Mouse (Mus musculus) cerebellum, adult 18-20 months (tissue): ENCODE measurements around the gene Cxcr3.

Experiments
- DNase-seq, 2 experiments: peaks; one replicate each; pipeline ENCODE4 v3.0.0; 2021

The Cxcr3 gene

DNA sequence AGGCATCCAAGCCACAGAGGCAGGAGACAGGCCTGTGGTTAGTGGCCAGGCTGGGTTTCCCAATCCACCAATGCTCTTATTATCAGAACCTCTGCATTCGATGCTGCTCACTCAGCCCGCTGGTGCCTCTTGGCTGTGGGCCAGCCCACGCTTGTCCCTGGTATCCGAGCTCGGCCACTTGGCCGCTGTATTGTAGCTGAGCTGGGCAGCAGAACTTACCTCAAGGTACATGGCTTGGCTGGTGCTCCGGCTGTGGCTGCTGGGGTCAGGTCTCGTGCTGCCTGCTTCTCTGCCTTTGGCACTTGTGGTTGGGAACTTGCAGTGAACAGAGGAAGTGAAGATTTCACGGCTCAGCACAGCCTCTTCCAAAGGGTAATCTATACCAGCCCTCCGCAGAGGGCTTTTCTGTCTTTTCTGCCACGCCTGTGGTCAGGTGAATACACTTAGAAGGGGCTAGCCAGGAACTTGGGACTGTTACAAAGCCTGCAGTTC lies at the start of gene Cxcr3:
Cxcr3 (minus strand) TSS at position 442 of the 492 bp plus-strand sequence.
- DNase-seq, result peak; percentile 8 to 20

DNA sequence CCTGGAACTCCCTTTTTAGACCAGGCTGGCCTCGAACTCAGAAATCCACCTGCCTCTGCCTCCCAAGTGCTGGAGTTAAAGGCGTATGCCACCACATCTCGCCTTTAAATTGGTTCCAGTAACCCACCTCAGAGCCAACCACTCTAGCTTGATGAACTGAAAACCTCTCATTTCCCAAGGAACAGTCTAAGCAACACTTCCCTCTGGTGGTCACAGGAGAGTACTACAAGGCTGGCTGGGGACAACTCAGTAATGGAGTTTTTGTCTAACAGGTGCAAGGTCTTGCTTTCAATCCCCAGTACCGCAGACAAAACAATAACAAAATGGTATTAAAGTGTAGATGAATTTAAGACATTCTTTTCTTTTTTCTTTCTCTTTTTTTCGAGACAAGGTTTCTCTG lies 38.0 kb upstream of the Cxcr3 start:
- DNase-seq, result peak; percentile 32 to 55

GRCm38 (mm10) chrX:101770307-101770706 lies 36.2 kb upstream of the Cxcr3 start:
- DNase-seq, result no peak

- no peak for DNase-seq
Measured at GRCm38 (mm10) chrX:101769478-101769877, 35.4 kb upstream of the Cxcr3 start.

DNA sequence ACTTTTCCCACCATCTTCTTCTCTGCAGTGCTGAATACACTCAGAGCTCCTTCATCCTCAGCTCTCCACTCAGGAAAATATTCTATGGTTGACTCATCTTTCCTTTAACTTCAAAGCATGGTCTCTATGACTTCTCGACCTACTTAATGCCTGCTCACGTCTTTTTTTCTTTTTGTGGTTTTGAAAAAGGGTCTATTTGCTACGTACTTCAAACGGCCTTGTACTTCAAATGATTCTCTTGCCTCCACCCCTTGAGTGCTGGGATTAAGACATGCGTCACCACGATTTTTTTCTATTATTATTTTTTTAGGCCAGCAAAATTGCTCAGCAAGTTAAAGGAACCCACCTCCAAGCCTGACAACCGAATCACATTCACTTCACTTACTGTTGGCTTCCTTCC lies 33.2 kb upstream of the Cxcr3 start:
- DNase-seq, result no peak

- no peak for DNase-seq
Measured at GRCm38 (mm10) chrX:101765111-101765510, 31.0 kb upstream of the Cxcr3 start.

DNA sequence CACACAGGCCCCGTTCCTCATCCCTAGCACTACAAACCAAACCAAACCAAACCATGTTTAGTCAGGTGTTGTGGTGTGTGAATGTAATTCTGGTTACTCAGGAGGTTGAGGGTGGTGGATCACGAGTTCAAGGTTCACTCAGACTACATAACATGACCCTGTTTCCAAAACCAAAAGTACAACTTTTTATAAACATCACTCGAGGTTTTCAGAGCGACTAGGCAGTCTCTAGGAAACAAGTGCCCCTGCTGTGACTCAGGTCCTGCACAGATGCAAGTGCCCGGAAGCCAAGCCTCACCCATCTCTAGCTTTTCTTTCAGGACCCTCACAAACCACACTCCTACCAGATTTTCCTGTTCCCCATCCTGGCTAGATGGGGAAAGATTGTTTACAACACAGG lies 30.6 kb upstream of the Cxcr3 start:
- no peak for DNase-seq

- peak; percentile 6 to 11 for DNase-seq
Measured at GRCm38 (mm10) chrX:101754478-101754877, 20.4 kb upstream of the Cxcr3 start.

GRCm38 (mm10) chrX:101750144-101750543 lies 16.1 kb upstream of the Cxcr3 start:
- no peak for DNase-seq

GRCm38 (mm10) chrX:101741064-101741433 lies 7.0 kb upstream of the Cxcr3 start:
- no peak for DNase-seq

GRCm38 (mm10) chrX:101740335-101741063 lies 6.4 kb upstream of the Cxcr3 start:
- DNase-seq, result no peak

- no peak for DNase-seq
Measured at GRCm38 (mm10) chrX:101737201-101737600, 3.1 kb upstream of the Cxcr3 start.

DNA sequence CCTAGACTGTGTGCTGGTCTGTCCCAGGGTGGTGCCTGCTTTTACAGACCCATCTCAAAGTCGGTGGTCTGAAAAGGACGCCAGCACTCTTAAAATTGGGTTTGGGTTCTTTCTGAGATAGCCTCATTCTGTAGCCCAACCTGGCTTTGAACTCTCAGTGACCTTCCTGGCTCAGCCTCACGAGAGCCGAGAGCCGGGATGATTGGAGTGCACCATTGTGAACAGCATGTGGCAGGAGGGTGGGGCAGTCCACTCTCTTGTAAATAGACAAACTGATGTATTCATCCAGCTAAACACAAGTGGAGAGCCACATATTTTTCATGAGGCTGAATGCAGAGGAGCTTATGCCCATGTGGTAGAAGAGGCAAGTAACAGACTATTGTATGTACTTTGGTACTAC lies 912 bp upstream of the Cxcr3 start:
- DNase-seq, result no peak

DNA sequence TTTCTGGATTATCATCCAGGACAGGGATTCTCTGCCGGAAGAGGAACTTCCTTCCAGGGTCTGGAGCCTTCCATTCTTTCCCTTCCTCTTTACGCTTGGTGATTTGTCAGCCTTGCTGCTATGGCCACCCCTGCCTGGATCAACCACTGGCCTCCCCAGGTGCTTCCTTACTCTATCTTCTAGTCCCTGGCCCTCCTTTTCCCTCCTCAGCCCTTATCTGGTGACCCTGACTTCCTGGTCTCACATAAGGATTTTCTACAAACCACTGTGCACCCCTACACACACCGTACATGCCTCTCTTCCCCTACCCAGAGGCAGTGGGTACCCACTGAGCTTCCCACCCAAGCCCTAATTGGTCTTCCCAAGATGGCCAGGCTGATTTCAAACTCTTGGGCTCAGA lies 781 bp downstream of the Cxcr3 start:
- DNase-seq, result no peak

- no peak for DNase-seq
Measured at GRCm38 (mm10) chrX:101732644-101733043, 1.4 kb downstream of the Cxcr3 start.

DNA sequence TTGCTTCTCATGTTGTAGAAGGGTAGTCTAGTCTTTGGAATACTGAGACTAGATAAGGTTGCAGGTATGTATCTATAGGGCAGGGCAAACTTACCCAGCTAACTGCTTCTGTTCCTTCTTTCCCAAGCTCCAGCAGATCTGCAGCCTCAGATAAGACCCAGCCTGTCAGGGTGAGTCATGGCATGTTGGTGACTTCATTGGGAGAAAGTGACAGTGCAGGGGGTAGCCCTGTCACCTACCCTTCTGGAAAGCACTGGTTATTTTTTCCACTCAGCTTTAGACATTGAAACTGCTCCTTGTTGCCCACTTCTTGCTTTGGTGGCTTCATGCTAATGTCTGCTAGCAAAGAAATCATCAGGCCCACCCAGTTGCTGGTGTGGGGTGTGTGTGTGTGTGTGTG lies 4.1 kb downstream of the Cxcr3 start:
- no peak for DNase-seq

- no peak for DNase-seq
Measured at GRCm38 (mm10) chrX:101720401-101720800, 13.7 kb downstream of the Cxcr3 start.

GRCm38 (mm10) chrX:101705111-101705510 lies 29.0 kb downstream of the Cxcr3 start:
- no peak for DNase-seq

GRCm38 (mm10) chrX:101698232-101698631 lies 35.8 kb downstream of the Cxcr3 start:
- no peak for DNase-seq

DNA sequence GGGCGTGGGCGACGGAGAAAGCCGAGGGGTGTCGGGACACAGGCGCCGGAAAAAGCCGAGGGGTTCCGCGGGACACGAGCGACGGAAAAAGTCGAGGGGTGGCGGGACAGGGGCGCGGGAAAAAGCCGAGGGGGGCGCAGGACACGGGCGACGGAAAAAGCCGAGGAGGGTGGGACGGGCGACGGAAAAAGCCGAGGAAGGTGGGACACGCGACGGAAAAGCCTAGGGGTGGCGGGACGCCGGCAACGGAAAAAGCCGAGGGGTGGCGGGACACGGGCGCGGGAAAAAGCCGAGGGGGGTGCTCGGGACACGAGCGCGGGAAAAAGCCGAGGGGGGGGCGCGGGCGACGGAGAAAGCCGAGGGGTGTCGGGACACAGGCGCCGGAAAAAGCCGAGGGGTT lies 36.5 kb downstream of the Cxcr3 start:
- no peak for DNase-seq

- no peak for DNase-seq
Measured at GRCm38 (mm10) chrX:101695686-101696085, 38.4 kb downstream of the Cxcr3 start.
